Mouse (Mus musculus): ENCODE measurements around the gene Colgalt2. TPM values are rescaled to one million over a fixed set of nuclear protein-coding genes. Genes with fewer than 3 reads are reported as not detected.

The Colgalt2 gene
- polyA plus RNA-seq, 1 experiment from 2014 or later = 0.29 TPM

DNA sequence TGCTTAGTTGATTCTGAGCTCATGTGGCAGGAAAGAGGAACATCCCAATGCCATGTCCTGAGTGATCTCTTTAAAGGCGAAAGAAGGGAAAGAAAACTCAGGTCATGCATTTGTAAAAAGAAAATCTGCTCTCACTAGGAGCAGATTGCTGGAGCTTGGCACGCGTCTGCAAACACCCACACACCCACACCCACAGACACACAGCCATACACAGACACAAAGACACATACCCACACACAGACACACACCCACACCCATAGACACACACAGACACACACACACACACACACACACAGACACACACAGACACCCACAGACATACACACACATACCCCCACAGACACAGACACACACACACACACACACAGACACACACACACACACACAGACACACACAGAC is 122.6 kb downstream of the Colgalt2 start:
- no peak overlapping the region for H3K27ac ChIP-seq
- peaks cover 21% of the 10 kb centered on the region for H3K36me3 ChIP-seq
- H3K9ac ChIP-seq = no peak overlapping the region
- H3K4me2 ChIP-seq = no peak overlapping the region
- H3K4me3 ChIP-seq (replicated peaks) = no peak overlapping the region
- WGBS (ENCODE audit: insufficient replicate concordance) = 69% methylated on average over 3 of the region's 3 CpGs
- no peaks in the 10 kb centered on the region for H3K27me3 ChIP-seq
- no peak for DNase-seq
- ATAC-seq (ENCODE audit: low read depth) = no peak
- no peaks in the 10 kb centered on the region for H3K4me1 ChIP-seq (replicated peaks)
- H3K9me3 ChIP-seq (replicated peaks) = no peaks in the 10 kb centered on the region

DNA sequence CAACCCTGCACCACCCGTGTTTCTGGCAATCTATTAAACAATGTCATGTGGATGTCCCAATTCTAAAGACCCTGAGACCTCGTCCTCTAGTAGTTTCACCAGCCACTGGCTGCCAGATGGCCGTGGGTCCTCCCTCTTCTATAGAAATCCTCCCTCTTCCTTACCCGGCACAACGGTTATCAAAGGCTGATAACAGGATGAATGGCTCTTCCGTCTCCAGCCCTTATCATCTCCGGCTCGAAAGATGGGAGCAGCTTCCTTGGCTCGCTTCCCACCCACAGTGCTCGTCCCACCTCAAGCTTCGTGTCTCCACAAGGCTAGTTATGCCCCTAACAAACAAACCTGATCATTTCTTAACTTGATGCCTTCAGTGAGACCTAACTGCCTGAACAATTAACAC is 123.7 kb downstream of the Colgalt2 start:
- Histone ChIP-seq H3K4me2 (no peak overlapping the region), H3K4me1 (replicated peaks) (0 out of 2 replicates have a peak, but pooled peaks cover 3% of the 10 kb centered on the region), H3K27ac (no peak overlapping the region), H3K27me3 (no peaks in the 10 kb centered on the region), H3K9me3 (replicated peaks) (no peaks in the 10 kb centered on the region), H3K36me3 (peaks cover 28% of the 10 kb centered on the region), H3K9ac (no peak overlapping the region), H3K4me3 (replicated peaks) (no peak overlapping the region)
- DNase-seq (no peak), ATAC-seq (ENCODE audit: low read depth) (no peak)
- 49% methylated on average over 11 of the region's 11 CpGs for WGBS (ENCODE audit: insufficient replicate concordance)

DNA sequence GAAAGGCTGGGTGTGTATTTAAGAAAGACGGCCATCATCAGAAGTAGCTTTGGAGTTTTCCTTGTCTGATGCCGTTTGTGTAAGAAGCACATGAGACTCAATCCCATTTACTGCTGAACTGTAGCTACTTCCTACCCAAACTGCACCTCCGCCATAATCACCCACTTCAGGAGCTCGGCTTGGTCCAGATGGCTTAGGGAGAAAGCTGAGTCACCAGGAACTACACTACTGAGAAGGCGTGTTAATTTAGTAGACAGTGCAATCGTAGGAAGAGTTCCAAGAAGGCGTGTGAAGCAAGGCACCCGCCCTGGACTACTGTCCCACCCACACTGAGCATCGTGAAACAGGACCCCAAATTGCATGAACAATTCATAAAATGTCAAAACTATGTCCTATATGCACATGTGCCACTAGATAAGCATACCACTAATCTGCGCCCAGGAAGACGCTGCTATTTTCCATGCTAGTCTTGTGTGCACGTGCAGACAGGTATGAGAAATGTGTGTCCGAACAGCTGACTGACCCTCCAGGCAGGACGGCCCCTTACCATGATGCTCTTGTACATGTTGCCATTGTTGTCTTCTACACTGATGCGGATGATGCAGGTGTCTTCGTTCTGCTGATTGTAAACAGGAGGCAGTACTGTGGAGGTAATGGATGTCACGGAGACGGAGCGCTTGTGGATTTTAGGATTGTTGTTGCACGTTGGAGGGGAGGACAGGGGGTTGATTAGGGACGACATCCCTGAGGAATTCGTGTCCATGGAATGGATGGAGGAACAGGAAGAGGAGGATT is 124.7 kb downstream of the Colgalt2 start:
- Histone ChIP-seq H3K4me2 (no peak overlapping the region), H3K27ac (no peak overlapping the region), H3K9me3 (replicated peaks) (no peaks in the 10 kb centered on the region), H3K9ac (no peak overlapping the region), H3K27me3 (no peaks in the 10 kb centered on the region), H3K36me3 (peaks cover 23% of the 10 kb centered on the region), H3K4me3 (replicated peaks) (no peak overlapping the region), H3K4me1 (replicated peaks) (0 out of 2 replicates have a peak, but pooled peaks cover 3% of the 10 kb centered on the region)
- DNase-seq = no peak
- ATAC-seq (ENCODE audit: low read depth) = no peak
- WGBS (ENCODE audit: insufficient replicate concordance) = 67% methylated on average over 22 of the region's 22 CpGs

DNA sequence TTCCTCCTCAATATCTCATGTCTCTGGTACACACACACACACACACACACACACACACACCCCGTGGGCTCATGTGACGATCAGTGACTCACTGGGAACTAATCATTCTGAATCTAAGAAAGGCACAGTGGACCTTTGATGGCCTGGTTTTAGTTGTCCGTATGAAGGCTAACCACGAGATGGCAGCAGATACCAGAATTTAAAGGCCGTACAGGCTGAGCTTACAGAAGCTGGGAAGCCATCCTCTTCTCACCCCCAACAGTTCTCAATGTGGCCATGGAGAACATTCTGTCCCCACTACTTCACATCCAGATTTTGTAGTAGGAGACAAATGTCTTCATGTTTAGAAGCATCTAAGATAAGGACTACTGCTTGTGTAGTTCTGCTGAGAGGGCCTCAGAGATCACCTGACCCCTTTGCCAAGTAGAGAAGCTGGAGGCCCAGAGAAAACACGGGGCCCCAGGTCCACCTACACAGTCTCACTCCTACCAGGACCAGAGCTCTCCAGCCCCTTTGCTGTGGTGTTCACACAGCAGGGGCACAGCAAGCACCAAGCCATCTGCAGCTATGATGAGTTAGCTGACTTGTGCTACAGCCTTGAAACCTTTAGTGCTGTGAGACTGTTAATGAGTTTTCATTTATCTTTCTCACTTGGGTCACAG is 125.5 kb downstream of the Colgalt2 start:
- Histone ChIP-seq H3K9me3 (replicated peaks) (no peaks in the 10 kb centered on the region), H3K36me3 (peaks cover 18% of the 10 kb centered on the region), H3K9ac (no peak overlapping the region), H3K4me2 (no peak overlapping the region), H3K27me3 (no peaks in the 10 kb centered on the region), H3K4me3 (replicated peaks) (no peak overlapping the region), H3K4me1 (replicated peaks) (0 out of 2 replicates have a peak, but pooled peaks cover 3% of the 10 kb centered on the region), H3K27ac (no peak overlapping the region)
- WGBS (ENCODE audit: insufficient replicate concordance) = 14% methylated on average over 6 of the region's 6 CpGs
- ATAC-seq (ENCODE audit: low read depth) (peak; percentile 52), DNase-seq (peak; percentile 22)

DNA sequence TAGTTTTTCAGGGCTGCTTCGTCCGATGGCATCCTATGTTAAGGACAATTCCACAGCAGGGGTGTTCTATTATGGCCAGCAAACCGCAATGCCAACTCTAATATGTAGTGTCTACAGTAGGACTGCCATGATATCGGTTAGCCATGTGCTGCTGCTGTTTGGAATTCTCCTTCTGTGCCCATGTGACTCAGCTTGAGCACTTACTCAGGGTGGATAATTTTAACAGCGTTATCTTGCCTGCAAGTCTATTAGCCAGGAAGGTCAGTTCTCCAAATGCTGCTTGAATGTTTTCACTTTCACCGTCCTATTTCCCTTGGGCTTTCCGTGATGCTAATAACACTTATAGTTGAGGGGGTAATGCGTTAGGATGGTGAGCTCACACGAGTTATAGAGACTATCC is 126.5 kb downstream of the Colgalt2 start:
- Histone ChIP-seq H3K36me3 (peaks cover 16% of the 10 kb centered on the region), H3K4me1 (replicated peaks) (0 out of 2 replicates have a peak, but pooled peaks cover 3% of the 10 kb centered on the region), H3K27ac (no peak overlapping the region), H3K4me3 (replicated peaks) (no peak overlapping the region), H3K27me3 (no peaks in the 10 kb centered on the region), H3K4me2 (no peak overlapping the region), H3K9ac (no peak overlapping the region), H3K9me3 (replicated peaks) (no peaks in the 10 kb centered on the region)
- DNase-seq = no peak
- ATAC-seq (ENCODE audit: low read depth) = no peak
- WGBS (ENCODE audit: insufficient replicate concordance) = 70% methylated on average over 9 of the region's 9 CpGs

DNA sequence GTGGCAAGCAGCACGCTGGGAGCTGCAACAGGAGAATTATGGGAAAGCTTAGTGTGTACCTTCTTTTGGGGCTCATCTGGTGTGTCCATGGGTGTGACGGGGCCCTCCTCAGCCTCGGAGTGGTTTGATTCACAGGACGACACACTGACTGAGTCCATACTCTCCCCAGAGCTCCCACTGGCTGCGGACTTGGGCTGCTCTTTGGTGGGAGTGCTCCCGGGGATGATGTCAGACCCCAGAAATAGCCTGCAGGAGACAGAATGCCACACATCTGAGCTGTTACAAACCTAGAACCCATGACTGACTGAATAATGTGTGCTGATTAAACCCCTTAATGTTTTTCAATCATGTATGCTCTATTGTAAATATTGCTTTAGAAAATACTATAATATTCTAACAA is 128.6 kb downstream of the Colgalt2 start:
- no peaks in the 10 kb centered on the region for H3K9me3 ChIP-seq (replicated peaks)
- 72% methylated on average over 6 of the region's 6 CpGs for WGBS (ENCODE audit: insufficient replicate concordance)
- no peak for ATAC-seq (ENCODE audit: low read depth)

DNA sequence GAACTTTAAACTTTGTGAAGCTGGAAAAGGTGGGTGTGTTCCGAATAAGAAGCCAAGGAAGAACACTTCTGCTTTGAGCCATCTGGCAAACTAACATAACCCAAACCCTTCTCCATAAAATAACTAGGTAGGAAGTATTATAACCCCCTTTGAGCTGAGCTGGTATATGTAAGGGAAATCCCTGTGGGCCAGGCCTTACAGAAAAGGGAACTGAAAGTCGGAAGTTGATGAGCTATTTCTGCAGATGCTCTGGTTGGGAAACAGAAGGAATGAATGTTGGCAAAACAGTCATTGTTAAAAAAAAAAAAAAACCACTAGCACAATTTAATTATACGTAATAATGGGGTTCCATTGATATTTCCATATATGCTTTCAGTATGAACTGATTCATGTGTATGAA is 129.1 kb downstream of the Colgalt2 start:
- Histone ChIP-seq H3K9ac (no peak overlapping the region), H3K27ac (no peak overlapping the region), H3K36me3 (peaks cover 27% of the 10 kb centered on the region; the same call in 1 of the 2 replicates), H3K4me1 (replicated peaks) (0 out of 2 replicates have a peak, but pooled peaks cover 7% of the 10 kb centered on the region), H3K4me2 (no peak overlapping the region), H3K9me3 (replicated peaks) (no peaks in the 10 kb centered on the region), H3K27me3 (no peaks in the 10 kb centered on the region), H3K4me3 (replicated peaks) (no peak overlapping the region)
- ATAC-seq (ENCODE audit: low read depth) = no peak
- 25% methylated on average over 3 of the region's 3 CpGs for WGBS (ENCODE audit: insufficient replicate concordance)
- DNase-seq = no peak

More for the DNA sequence above, 128.6 kb downstream of the Colgalt2 start:
- Histone ChIP-seq H3K4me3 (replicated peaks) (no peak overlapping the region), H3K27me3 (no peaks in the 10 kb centered on the region), H3K4me2 (no peak overlapping the region), H3K4me1 (replicated peaks) (0 out of 2 replicates have a peak, but pooled peaks cover 7% of the 10 kb centered on the region), H3K27ac (no peak overlapping the region), H3K9ac (no peak overlapping the region), H3K36me3 (peaks cover 27% of the 10 kb centered on the region; the same call in 1 of the 2 replicates)
- DNase-seq = no peak

DNA sequence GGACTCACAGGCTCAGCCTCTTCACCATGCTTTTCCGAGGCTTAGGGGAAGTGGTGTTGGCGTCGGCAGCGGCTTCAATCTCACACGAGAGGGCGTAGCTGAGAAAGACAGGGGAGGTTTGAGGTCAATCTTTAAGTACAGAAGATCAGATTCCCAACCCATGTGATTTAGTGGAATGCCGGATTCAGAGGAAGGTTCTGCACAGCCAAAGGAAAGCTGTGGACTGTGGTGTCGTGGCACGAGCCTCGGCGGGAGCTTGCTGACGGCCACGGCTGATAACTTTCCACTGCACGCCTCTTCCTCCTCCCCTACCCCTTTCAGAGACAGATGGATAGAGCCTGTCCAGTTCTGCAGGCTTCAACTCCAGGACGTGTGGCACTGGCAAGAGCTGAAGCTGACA is 131.9 kb downstream of the Colgalt2 start:
- Histone ChIP-seq H3K4me2 (no peak overlapping the region), H3K27me3 (no peaks in the 10 kb centered on the region), H3K4me3 (replicated peaks) (no peak overlapping the region), H3K4me1 (replicated peaks) (0 out of 2 replicates have a peak, but pooled peaks cover 7% of the 10 kb centered on the region), H3K9ac (no peak overlapping the region), H3K27ac (no peak overlapping the region), H3K9me3 (replicated peaks) (no peaks in the 10 kb centered on the region), H3K36me3 (peaks cover 22% of the 10 kb centered on the region; the same call in 1 of the 2 replicates)
- WGBS (ENCODE audit: insufficient replicate concordance) = 28% methylated on average over 15 of the region's 15 CpGs
- DNase-seq = no peak
- no peak for ATAC-seq (ENCODE audit: low read depth)

DNA sequence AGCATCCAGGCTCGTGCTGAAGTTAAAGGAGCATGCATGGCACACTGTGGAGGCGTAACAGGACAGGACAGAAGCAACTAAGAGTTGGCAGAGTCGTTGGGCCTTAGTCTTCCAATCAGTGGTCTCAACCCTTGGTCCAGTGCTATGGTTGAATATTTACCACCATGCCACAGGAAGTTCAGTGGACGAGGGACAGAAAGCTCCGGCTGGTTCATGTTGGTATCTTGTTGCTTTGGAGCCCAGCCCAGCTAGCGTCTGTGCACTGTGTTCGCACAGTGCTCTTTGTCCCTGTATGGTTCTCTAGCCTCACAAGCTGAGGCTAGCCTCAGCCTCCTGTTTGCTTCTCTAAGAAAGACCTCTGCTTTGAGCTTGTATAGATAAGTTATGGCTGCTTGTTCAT is 134.9 kb downstream of the Colgalt2 start:
- peaks cover 27% of the 10 kb centered on the region; the same call in 1 of the 2 replicates for H3K36me3 ChIP-seq

DNA sequence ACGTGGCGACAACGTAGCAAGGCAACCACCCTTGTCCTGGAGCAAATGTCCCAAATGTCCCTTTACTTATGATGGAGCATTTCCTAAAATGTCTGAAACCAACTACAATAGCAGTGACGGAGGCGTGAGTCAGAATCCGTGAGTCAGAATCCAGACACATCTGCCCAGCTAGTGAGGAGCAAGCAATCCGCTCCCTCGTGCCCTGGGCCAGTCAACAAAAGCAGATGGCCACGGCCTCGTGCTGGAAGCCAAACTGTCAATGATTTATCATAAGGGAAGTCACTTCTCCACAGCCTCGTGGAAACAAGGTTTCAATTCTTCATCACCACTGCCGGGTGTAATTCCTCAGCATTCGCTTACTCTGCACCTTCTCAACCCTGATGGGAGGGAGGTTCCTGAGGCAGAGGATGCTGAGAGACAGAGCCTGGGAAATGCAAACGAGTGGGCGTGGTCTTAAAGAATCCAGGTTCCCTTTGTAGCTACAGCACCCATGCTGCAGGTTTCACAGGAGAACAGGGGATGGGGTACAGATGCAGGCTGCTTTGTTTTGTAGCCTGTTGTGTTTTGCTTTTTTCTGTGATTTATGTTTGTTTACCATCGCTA is 136.9 kb downstream of the Colgalt2 start:
- Histone ChIP-seq H3K36me3 (peaks cover 22% of the 10 kb centered on the region; the same call in 1 of the 2 replicates), H3K4me2 (no peak overlapping the region), H3K4me1 (replicated peaks) (0 out of 2 replicates have a peak, but pooled peaks cover 2% of the 10 kb centered on the region), H3K9ac (no peak overlapping the region), H3K4me3 (replicated peaks) (no peak overlapping the region), H3K9me3 (replicated peaks) (no peaks in the 10 kb centered on the region), H3K27me3 (no peaks in the 10 kb centered on the region), H3K27ac (no peak overlapping the region)
- 60% methylated on average over 16 of the region's 16 CpGs for WGBS (ENCODE audit: insufficient replicate concordance)
- no peak for DNase-seq
- no peak for ATAC-seq (ENCODE audit: low read depth)

More for the DNA sequence above, 134.9 kb downstream of the Colgalt2 start:
- 64% methylated on average over 7 of the region's 7 CpGs for WGBS (ENCODE audit: insufficient replicate concordance)
- no peak overlapping the region for H3K27ac ChIP-seq
- no peak overlapping the region for H3K4me2 ChIP-seq
- no peak for ATAC-seq (ENCODE audit: low read depth)
- no peak overlapping the region for H3K4me3 ChIP-seq (replicated peaks)
- H3K9me3 ChIP-seq (replicated peaks) = no peaks in the 10 kb centered on the region
- DNase-seq = no peak
- H3K9ac ChIP-seq = no peak overlapping the region
- H3K27me3 ChIP-seq = no peaks in the 10 kb centered on the region
- 0 out of 2 replicates have a peak, but pooled peaks cover 3% of the 10 kb centered on the region for H3K4me1 ChIP-seq (replicated peaks)

DNA sequence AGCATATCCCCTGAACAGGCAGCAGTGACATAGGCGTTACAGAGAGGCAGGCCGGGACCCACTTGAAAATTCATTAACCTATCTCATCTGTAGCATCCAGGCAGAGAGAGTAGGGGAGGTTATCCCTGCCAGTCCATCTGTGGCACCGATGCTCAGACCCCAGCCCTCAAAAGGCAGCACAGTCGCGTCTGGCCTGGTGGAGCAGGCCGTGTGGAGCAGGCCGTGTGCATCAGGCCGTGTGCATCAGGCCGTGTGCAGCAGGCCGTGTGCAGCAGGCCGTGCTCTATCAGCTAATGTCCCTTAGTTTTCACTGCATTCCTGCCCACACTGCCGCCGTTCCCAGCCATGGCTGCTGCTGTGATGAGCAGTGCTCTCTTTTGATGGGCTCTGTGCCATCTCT is 137.6 kb downstream of the Colgalt2 start:
- H3K27me3 ChIP-seq = no peaks in the 10 kb centered on the region
- no peak overlapping the region for H3K27ac ChIP-seq
- no peak overlapping the region for H3K4me3 ChIP-seq (replicated peaks)
- H3K9ac ChIP-seq = no peak overlapping the region
- 77% methylated on average over 13 of the region's 13 CpGs for WGBS (ENCODE audit: insufficient replicate concordance)
- ATAC-seq (ENCODE audit: low read depth) (no peak), DNase-seq (no peak)
- no peak overlapping the region for H3K4me2 ChIP-seq
- peaks cover 24% of the 10 kb centered on the region; the same call in 1 of the 2 replicates for H3K36me3 ChIP-seq
- H3K9me3 ChIP-seq (replicated peaks) = no peaks in the 10 kb centered on the region
- no peaks in the 10 kb centered on the region for H3K4me1 ChIP-seq (replicated peaks)
